Mouse (Mus musculus): ENCODE measurements around the gene Sqstm1. TPM values are rescaled to one million over a fixed set of nuclear protein-coding genes. Genes with fewer than 3 reads are reported as not detected.

Sqstm1 gene
- total and polyA plus RNA-seq, 3 experiments: 187 to 223 TPM; not detected in 1

DNA sequence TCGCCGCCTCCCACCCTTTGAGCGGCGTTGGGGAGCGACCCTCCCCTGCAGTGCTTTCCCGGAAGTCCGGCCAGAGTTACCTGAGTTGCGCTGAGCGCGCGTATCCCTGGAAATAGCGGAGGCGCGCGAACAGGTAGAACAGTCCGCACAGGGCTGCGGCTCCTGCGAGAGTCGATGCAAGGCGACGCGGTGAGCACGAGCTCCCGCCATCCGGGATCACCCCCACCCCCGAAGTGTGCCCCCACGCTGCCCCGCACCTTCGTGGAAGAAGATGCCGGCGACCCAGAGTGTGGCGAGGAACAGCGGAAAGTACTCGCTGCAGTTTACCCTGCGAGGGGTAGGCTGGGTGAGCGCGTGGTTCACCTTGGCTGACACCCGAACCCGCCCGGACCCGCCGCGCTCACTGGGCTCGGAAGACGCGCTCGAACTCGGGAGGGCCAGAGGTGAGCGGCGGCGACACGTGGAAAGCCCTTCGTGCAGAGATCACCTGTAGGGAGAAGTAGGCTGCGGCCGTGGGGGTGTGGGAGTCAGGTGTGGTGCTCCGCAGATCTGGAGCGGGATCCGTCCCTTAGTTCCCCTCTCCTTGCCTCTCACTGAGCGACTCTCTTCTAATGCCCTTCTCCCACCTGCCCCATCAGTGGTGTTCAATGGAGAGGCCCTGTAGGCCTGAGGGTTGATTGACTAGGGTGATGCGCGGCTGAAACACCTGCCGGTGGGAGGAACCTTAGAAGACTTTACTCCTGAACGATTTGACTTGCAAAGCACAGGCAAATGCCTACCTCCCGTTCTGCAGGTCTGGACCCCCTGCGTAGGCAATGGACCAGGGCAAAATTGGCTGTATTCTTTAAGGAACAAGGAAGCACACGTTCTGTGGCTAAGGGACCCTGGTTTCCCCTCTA is 26.6 kb upstream of the Sqstm1 start:
- H3K9ac ChIP-seq (ENCODE audit: control insufficient read depth, low read depth, low read length, poor library complexity, severe bottlenecking): peak overlapping the region; percentile 73
- H3K9me3 ChIP-seq (replicated peaks; ENCODE audit: insufficient read depth, low read length): no peaks in the 10 kb centered on the region
- H3K27ac ChIP-seq (ENCODE audit: control insufficient read depth, low read depth, low read length): no peak overlapping the region
- peaks cover 3 to 19% of the 10 kb centered on the region in 2 experiments; a peak in 3 of 4 replicates for H3K4me1 ChIP-seq (ENCODE audit: control insufficient read depth in 1 of 2, insufficient read depth in 2 of 2, low read length in 2 of 2)
- peaks cover 3 to 7% of the 10 kb centered on the region in 2 experiments; a peak in 3 of 4 replicates for H3K36me3 ChIP-seq (ENCODE audit: control insufficient read depth in 1 of 2, insufficient read depth in 2 of 2, low read length in 2 of 2)
- no peaks in the 10 kb centered on the region; the same call in 1 of the 2 replicates for H3K79me2 ChIP-seq (ENCODE audit: control insufficient read depth, insufficient read depth, low read length, poor library complexity)
- H3K27me3 ChIP-seq (ENCODE audit: control insufficient read depth in 1 of 2, insufficient read depth in 2 of 2, low read length in 2 of 2): no peaks in the 10 kb centered on the region
- peak; percentile 83 for TF ChIP-seq ELF1 (IDR thresholded peaks at IDR 0.05; ENCODE audit: low read depth, low read length)
- peak in 1 of 2 experiments; percentile 46; a peak in 2 of 4 replicates for TF ChIP-seq POLR2A (IDR thresholded peaks at IDR 0.05; ENCODE audit: control insufficient read depth in 1 of 2, insufficient read depth in 1 of 2, low read depth in 1 of 2, low read length in 2 of 2, poor library complexity in 1 of 2)
- TF ChIP-seq TBP (IDR thresholded peaks at IDR 0.05; ENCODE audit: low read depth, low read length): no peak
- no peak for TF ChIP-seq NRF1 (IDR thresholded peaks at IDR 0.05; ENCODE audit: insufficient read depth, low read depth, low read length, poor library complexity, severe bottlenecking)
- TF ChIP-seq MEF2A (IDR thresholded peaks at IDR 0.05; ENCODE audit: extremely low read depth, insufficient replicate concordance, low read depth, low read length, poor library complexity, severe bottlenecking): no peak
- TF ChIP-seq SIN3A (IDR thresholded peaks at IDR 0.05; ENCODE audit: low read length): peak; percentile 57
- TF ChIP-seq ZC3H11A (IDR thresholded peaks at IDR 0.05; ENCODE audit: low read depth, low read length): no peak
- 0 out of 2 replicates have a peak, but pooled peaks have one; percentile 33 for TF ChIP-seq MAZ (IDR thresholded peaks at IDR 0.05; ENCODE audit: low read depth, low read length)
- TF ChIP-seq GABPA (IDR thresholded peaks at IDR 0.05; ENCODE audit: low read depth, low read length): 0 out of 2 replicates have a peak, but pooled peaks have one; percentile 52
- no peak for TF ChIP-seq TCF12 (IDR thresholded peaks at IDR 0.05; ENCODE audit: low read depth, low read length)
- TF ChIP-seq EP300 (IDR thresholded peaks at IDR 0.05; ENCODE audit: low read depth in 1 of 2, low read length in 2 of 2): no peak
- peak; percentile 68 for TF ChIP-seq MAX (IDR thresholded peaks at IDR 0.05; ENCODE audit: low read length)
- TF ChIP-seq JUND (IDR thresholded peaks at IDR 0.05; ENCODE audit: low read depth, low read length): no peak
- peak; percentile 60 for TF ChIP-seq MXI1 (IDR thresholded peaks at IDR 0.05; ENCODE audit: low read depth, low read length)
- no peak for TF ChIP-seq MYB (IDR thresholded peaks at IDR 0.05; ENCODE audit: low read depth, low read length)
- TF ChIP-seq MYC (IDR thresholded peaks at IDR 0.05; ENCODE audit: low read depth, low read length): 0 out of 2 replicates have a peak, but pooled peaks have one; percentile 41
- TF ChIP-seq BHLHE40 (IDR thresholded peaks at IDR 0.05; ENCODE audit: borderline replicate concordance, low read depth, low read length): no peak
- 0 out of 2 replicates have a peak, but pooled peaks have one; percentile 45 for TF ChIP-seq UBTF (IDR thresholded peaks at IDR 0.05; ENCODE audit: borderline replicate concordance, insufficient read depth, low read depth, low read length)
- peak overlapping the region; percentile 80 to 95 for H3K4me3 ChIP-seq (ENCODE audit: control insufficient read depth in 1 of 2, insufficient read depth in 1 of 2, low read depth in 2 of 2, low read length in 2 of 2)
- DNase-seq (ENCODE audit: low read depth, low spot score): peak; percentile 71

Measured in MEL (cell line).